Mouse (Mus musculus) CD4-positive, CD25-positive, alpha-beta regulatory T cell, adult 2 months (primary cell): Measurements from ENCODE around the gene Gja4.
A peak's percentile ranks its signal among the peaks of the same experiment; 100 is the strongest.

Experiments
- DNase-seq: peaks from one replicate; pipeline ENCODE4 v3.0.0-alpha.2; 2012; ENCODE audit warnings: low read depth, low spot score

Gja4 gene

DNA sequence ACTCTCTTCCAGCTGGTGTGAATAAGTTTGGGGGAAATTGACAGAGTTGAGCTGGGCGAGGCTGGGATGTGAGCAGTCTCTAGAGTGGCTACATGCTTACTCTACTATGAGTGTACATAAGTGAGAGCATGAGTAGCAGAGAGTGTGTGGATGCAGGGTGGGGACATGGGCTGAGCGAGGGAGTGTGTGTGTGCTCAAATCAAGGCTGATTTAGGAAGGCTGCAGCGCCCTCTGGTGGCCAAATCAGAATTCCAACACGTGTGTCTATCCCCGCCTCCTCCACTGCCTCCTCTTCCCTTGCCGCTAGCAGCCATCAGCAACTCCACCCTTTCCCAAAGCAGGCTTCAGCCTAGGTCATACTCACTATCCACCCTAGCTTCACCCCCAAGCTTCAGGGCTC is 10.9 kb upstream of the Gja4 start:
- DNase-seq: peak; percentile 70

DNA sequence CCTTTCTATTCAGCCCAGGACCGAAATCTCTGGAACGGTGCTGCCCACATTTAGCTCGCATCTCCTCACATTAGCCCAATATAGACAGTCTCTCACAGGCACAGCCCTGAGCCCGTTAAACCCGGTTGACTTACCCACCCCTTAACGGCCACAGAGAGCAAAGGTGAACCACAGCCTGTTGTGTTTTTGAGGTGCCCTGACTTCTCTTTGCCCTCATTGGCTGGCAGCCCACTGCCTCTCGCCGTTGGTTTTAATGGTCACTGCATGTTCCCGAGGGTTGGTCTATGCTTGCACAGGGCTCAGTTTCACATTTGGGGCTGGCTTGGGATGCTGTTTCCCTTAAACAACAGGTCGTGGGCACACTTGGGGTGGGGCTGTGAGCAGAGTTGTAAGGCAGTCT is 10.5 kb upstream of the Gja4 start:
- DNase-seq: no peak

DNA sequence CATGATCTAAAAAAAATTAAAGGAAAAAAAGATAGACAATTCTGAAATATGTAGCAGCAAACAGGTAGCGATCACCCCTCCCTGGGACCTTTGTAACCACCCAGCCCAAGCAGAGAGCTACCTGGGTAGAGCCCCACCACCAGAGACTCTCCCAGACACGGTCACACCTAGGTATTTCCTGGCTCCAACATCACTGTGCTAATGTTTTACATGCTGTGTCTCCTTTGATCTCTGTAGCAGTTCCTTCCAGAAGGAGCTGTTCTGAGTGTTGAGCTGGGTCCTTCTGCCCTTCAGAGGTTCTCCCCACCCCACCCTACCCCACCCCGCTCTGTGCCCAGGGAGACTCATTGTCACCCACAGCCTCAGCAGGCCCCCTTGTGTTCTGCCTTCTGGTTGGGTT is 9.8 kb upstream of the Gja4 start:
- DNase-seq: no peak

DNA sequence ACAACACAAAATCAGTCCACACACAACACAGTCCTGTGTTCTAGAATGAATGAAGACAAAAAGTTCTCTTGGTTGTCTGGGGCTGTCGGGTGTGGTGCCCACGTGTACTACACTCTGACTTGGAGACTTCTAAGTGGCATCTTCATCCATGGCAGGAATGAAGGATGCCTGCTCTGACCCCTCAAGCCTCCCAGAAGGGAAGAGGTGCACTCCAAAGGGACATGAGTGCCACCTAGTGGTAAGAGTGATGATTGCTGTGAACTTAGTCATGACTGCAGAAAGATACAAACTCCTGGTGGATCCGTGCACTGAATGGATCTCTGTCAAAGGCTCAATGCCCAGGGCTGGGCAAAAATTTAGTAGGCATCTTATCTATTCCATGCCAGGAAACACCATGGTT is 5.8 kb upstream of the Gja4 start:
- peak; percentile 67 for DNase-seq

DNA sequence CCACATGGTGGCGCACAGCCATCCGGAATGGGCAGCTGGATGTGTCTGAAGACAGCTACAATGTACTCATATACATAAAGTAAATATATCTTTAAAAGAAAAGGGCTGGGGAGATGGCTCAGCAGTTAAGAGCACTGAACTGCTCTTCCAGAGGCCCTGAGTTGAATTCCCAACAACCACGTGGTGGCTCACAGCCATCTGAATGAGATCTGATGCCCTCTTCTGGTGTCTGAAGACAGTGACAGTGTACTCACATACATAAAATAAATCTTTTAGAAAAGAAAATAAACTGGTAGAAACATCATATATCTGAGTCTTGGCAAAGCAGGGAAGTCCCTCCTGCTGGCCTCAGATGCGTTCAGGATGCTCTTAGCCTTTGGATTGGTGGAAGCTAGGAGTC is 3.3 kb upstream of the Gja4 start:
- no peak for DNase-seq

DNA sequence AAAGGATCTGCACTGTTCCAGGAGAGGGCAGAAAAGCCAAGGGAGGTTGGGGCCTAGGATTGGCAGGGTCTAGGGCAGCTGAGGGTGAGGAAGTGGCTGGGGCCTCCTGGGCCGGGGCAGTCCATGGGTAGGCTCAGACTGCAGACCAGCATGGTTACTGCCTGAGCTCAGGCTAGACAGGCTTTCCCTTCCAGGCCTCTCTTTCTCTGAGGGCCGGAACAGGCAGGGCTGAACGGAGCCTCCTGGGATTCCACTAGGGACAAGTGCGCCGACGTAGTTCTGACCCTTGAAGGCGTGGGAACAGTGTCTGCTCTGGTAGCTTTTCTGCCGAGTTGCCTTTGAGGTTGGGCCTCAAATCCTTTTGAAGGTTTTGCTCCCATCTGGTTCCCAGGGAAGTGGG is 1.9 kb upstream of the Gja4 start:
- DNase-seq: no peak

DNA sequence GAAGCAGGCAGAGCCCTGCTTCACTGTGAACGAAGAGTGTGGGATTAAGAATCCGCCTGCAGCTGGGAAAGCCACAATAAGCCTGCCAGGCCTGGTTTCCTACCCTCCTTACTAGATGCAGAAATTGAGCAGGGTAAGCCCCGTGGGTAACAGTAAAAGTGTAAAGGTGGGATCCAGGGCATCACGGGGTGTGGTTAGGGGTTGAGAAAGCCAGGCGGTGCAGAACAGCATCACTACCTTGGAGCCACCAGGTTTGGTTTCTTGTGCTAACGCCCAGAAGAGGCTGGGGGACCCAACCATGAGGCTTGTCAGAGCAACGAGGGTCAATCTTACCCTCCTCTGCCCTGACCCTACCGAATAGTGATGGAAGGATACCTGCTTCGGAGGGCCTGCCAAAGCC is 746 bp upstream of the Gja4 start:
- DNase-seq: no peak

DNA sequence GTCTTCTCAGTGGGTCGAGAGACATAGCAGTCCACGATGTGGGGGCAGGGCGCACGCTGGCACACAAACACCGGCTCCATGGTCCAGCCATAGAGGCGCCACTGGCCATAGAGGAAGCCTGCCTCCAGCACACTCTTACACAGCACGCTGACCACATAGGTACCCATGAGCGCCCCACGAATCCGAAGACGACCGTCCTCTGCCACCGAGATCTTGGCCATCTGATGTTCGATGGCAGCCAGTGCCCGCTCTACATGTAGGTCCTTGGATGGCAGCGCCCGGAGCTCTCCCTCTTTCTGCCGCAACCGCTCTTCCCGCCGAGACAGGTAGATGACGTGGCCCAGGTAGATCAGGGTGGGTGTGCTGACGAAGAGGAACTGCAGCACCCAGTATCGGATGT is 1.5 kb downstream of the Gja4 start:
- no peak for DNase-seq

DNA sequence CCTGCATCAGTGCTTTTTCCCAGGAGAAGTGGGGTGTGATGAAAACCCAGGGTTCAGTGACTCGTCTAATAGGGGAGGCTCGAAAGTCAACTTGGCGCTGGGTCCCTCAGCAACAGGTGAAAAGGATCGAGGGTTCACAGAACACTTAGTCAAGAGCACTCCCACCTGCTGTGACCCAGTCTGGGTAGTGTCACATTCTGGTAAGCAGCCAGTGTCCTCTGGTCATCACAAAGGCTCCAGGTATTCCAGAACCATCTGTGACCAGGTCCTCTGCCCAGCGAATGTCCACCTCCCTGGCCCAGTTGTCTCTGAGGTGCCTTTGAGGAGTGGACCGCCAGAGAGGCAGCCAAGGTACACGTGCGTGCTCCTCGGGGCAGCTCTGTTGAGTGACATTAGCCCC is 2.3 kb downstream of the Gja4 start:
- DNase-seq: no peak

DNA sequence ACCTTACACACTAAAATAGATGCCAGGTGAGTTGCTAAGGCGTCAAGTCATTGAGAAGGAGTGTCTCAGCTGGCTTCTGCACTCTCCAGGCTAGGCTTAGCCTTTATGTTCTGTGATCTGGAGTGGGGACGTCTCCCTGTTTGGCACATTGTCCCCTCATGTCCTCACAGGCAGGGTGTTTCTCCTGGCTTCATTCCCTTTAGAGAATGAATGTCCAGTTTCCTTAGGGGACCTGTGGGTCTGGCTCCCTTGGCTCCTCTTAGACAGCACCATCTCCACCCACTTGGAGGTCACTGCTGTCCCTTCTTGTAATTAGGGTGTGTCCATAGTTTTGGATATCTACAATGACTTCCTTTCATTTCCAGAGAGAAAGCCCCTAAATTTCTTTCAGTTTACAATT is 6.9 kb downstream of the Gja4 start:
- no peak for DNase-seq

DNA sequence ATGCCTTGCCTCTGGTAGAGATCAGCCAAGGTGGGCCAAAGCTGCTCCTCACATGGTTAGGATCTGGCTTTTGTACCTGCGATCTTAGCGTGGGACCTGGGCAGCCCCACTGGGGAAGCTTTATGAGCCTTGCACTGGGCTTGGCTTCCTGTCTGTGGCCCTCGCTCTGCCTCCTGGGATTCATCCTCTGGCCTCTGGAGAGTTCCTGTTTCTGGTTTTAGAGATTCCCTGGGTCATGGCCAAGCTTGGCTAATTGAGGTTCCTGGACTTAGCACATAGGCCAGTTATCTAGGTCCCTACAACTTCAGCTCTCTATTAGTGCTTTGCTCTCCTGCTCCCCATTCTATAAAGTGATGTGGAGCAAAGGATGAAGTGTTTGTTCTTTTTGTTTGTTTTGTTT is 10.0 kb downstream of the Gja4 start:
- DNase-seq: no peak

DNA sequence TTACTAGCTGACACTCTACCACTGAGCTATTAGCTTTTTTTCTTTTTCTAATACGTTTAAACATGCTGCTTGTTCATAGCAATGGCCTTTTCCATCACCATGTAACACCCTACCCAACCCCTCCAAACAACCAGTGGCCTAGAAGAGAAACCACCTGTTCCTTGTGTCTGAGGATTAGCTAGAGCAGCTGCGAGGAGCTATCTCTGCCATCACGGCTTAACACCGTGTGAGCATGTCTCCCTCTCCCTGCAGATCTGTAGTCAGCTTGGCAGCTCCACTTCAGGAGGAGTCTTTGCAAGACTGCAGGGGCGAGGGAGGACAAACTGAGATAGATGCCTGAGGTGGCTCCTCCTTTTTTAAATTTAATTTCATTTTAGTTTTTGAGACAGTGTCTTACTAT is 13.3 kb downstream of the Gja4 start:
- no peak for DNase-seq

DNA sequence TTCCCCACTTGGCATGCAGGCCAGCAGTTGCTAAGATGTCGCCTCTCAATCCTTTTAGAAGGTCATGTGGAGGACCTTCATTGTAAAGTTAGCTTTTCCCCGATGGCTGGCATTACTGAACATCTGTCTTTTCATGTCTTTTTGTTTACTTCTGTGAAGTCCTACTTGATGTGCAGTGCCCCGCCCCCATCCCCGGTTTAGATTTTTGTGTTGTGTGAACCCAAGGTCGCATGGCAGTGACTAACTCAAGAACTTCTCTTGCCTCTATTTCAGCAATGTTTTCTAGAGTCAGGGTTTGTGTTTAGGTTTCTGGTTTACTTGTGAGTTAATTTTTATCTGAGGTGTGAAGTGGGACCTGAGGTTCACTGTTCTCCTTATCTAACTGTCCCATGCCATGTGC is 21.2 kb downstream of the Gja4 start:
- no peak for DNase-seq

DNA sequence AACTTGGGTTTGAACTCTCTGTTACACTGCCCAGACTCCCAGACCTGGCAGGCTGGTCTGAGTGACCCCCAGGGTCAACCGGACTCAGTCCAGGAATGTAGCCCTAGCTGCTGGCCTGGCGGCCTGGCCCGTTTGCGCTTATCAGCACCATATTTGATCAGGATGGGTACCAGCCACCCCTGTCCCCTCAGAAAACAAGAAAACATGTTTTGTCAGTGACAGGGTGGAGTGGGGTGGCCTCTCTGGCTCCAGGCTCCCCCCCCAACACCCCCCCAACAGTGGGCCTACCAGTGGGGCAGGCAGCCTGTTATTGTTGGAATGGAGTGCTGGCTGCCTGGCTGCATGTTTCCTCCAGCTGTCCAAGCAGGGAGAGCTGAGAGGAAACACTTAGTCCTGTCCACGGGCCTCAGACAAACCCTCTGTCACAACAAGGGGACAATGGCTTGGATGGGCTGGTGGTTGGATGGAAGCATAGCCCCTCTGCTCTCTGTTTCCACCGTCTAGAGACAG is 24.7 kb downstream of the Gja4 start:
- no peak for DNase-seq

DNA sequence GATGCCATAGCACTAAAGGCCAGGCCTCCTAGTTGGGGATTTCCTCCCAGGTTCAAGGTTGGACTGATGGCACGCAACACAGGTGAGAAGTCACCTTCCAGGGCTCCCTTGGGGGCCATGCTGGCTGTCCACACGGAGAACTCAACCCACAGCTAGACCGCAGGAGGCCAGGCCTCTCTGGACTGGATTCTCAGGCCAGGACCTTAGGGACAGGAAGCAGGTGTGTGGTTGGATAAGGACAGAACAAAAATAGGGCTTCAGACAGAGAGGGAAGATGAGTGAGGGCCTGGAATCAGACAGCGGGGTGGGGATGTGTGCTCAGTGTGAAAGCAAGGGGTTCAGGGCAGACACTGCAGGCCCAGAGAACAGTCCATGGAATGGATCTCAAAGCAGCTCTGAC is 26.9 kb downstream of the Gja4 start:
- DNase-seq: no peak

DNA sequence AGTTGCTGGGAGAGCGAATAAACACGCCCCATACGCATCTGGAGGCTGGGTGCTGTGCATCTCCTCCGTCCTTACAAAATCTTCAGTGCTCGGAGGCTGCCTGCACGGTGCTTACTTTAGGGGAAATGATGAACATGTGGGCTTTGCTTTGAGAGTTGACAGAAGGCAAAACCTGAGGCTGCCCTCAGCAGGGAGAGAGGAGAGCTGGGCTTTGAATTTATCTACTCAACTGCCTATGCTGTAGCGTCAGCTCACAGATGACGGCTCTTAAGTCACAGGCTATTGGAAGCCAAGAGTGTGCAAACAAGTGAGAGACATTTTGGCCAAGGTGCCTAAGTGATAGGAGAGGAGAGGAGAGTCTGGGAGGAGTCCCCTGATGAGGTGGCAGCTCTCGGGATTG is 34.6 kb downstream of the Gja4 start:
- no peak for DNase-seq

DNA sequence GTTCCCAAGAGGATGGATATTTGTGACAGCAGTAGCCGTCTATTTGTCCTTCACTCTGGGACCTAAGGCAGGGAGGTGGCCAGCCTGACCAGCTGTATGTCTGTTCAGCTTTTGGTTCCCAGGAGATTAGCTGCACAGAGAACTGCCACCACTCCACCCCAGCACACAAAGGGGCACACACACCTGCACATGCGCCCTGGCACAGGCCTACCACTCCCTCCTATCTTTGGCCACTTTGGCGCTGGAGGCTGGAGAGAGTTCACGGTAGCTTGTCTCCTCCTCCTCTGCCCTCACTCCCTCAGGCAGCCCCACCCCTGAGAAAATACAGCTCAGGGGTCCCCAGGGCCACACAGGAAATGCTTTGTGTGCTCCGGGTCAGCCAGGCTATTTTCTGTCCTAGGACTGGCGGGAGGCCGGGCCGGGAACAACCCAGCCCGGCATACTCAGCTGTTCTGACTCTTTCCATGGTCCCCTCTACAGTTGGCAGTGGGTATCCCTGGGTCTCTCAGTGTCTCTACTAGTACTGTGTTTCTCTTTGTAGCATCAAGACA is 35.3 kb downstream of the Gja4 start:
- no peak for DNase-seq

DNA sequence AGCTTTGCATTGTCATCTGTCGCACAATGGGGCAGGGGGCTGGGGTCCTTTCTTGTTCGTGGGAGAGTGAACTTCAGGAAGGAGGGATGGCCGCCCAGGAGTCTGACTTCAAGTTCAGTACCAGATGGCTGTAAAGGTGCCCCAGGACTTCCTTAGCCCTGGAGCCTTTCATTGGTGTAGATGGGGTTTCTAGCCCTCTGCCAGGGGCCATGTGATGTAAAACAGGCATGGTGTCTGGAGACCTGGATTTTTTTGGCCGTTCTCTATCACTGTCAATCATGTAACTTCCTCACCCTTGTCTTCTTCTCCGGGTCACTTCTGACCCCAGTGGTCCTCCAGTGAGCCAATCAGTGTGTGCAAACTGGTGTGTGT is 49.7 kb downstream of the Gja4 start:
- DNase-seq: no peak

DNA sequence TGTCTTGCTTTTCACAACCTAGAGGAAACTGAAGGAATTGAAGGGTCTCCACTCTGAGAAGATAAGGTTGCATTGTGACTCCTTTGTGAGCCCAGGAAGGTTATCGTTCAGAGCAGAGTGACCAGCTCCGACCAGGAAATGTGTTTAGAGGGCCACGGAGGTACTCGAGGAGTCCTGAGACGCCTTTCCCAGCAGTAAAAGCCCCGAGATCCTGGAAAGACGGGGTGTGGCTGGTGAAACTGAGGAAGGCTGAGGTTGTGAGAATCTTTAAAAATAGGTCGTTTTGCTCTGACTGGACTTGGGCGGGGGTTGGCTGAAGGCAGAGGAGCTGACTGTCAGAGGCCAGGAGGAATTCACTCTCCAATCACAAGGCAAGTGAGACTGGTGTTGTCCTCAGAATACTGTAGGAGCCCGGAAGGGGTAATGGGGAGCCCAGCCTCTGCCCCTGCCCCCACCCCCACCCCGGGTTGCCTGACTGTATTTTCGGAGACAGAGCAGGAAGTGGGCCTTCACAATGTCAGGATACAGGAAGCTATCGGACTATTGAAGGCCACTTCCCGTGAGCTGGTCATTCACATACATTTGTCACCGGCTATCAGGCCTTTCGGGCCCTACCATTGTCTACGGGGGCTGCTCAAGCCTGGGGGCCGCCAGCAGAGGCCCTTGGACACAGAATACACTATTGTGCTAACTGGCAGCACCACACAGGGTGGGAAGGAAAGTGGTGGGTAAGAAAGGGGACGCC is 50.2 kb downstream of the Gja4 start:
- no peak for DNase-seq

DNA sequence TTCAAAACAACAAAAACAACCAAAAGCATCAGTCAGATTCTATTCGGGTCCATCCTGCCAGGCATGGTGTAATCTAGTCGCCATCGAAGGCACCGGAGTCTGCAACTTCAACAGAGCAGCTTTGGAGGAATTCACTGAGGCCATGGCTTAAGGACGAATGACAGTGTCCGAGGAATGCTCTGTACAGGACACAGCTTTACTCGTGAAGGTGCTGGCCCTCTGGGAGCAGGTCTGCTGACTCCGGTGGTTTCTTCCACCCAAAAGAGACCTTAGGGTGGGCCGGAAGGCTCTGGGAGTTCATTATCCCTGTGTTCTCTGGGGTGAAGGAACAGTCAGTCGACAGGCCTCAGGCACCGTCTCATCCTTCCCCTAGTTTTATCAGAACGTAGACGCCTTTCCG is 52.2 kb downstream of the Gja4 start:
- no peak for DNase-seq
